Mouse (Mus musculus) stomach, embryonic 16.5 days (tissue): ENCODE data around the gene Wnt1. TPM values are rescaled to one million over a fixed set of nuclear protein-coding genes. Genes with fewer than 3 reads are reported as not detected.

Experiments used
- ATAC-seq: fragments of 200-750 bp; cut with Nextera tagmentation; 2 replicates; pipeline ENCODE4 v1.8.0; 2017; ENCODE audit warnings: moderate number of reproducible peaks, moderate TSS enrichment; ENCODE audit not compliant: insufficient read depth, low FRiP score
- H3K27ac ChIP-seq: fragments of 300-500 bp; sonication (generic); 2 replicates; pipeline ENCODE4 v1.5.1; 2014; ENCODE audit warnings: low read length
- H3K27me3 ChIP-seq: fragments of 300-500 bp; sonication (generic); 2 replicates; pipeline ENCODE4 v1.6.1; 2014; ENCODE audit warnings: low read length, control low read depth, mixed read lengths; ENCODE audit not compliant: control insufficient read depth, insufficient read depth
- H3K36me3 ChIP-seq: fragments of 300-500 bp; sonication (generic); 2 replicates; pipeline ENCODE4 v1.6.1; 2014; ENCODE audit warnings: low read length; ENCODE audit not compliant: control insufficient read depth, insufficient read depth
- H3K4me1 ChIP-seq: fragments of 300-500 bp; sonication (generic); 2 replicates; pipeline ENCODE4 v1.6.1; 2014; ENCODE audit warnings: low read length, control low read depth, mixed read lengths; ENCODE audit not compliant: control insufficient read depth, insufficient read depth
- H3K4me2 ChIP-seq: fragments of 300-500 bp; sonication (generic); 2 replicates; pipeline ENCODE4 v1.6.1; 2014; ENCODE audit warnings: low read depth, low read length, mixed read lengths
- H3K4me3 ChIP-seq: fragments of 300-500 bp; sonication (generic); replicated peaks from 2 replicates; pipeline ENCODE4 v1.5.1; 2014; ENCODE audit warnings: mild to moderate bottlenecking, low read length
- H3K9ac ChIP-seq: fragments of 300-500 bp; sonication (generic); 2 replicates; pipeline ENCODE4 v1.6.1; 2014; ENCODE audit warnings: low read length
- H3K9me3 ChIP-seq: fragments of 300-500 bp; sonication (generic); replicated peaks from 2 replicates; pipeline ENCODE4 v1.6.1; 2016; ENCODE audit warnings: low read length, control low read depth; ENCODE audit not compliant: control insufficient read depth
- WGBS: fragments of 180-500 bp; shearing (Covaris S2); extraction: QIAGEN DNeasy Blood & Tissue Kit; methylation state at CpG from one replicate; pipeline ENCODE4 v1.1.7; 2014; 5-methylcytosine and 5-hydroxymethylcytosine counted together
- polyA plus RNA-seq: library from polyadenylated mRNA; unstranded; fragments of >200 nt; fragmentation: Nextera tagmentation; extraction: Ambion mirVana; gene quantifications from 2 replicates; pipeline ENCODE4 v1.2.1, GENCODE M21; 2015

Gene Wnt1
- polyA plus RNA-seq, 1 experiment from 2014 or later, result not detected

DNA sequence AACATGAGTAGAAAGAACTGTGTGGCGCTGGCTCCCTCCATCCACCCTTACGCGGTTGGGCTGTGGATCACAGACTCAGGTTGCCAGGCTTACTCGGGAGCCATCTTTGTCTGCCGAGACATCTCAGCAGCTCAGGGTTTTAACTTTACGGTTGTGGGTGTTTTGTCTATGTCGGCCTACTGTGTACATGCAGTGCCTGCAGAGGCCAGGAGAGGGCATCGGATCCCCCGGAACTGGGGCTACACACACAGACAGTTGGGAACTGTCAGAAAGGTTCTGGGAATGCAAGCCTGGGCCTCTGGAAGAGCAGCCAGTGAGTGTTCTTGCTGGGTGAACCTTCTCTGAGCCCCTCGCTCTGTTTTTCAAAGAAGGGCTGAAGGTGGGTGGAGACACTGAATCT, 31.7 kb downstream of the Wnt1 start:
- no peak for ATAC-seq
- Histone ChIP-seq H3K27me3 (no peaks in the 10 kb centered on the region), H3K27ac (no peak overlapping the region), H3K9me3 (no peaks in the 10 kb centered on the region), H3K4me3 (no peak overlapping the region), H3K36me3 (peaks cover 21% of the 10 kb centered on the region), H3K4me2 (no peak overlapping the region), H3K9ac (no peak overlapping the region), H3K4me1 (no peaks in the 10 kb centered on the region)
- 45% methylated on average over 10 of the region's 10 CpGs for WGBS

DNA sequence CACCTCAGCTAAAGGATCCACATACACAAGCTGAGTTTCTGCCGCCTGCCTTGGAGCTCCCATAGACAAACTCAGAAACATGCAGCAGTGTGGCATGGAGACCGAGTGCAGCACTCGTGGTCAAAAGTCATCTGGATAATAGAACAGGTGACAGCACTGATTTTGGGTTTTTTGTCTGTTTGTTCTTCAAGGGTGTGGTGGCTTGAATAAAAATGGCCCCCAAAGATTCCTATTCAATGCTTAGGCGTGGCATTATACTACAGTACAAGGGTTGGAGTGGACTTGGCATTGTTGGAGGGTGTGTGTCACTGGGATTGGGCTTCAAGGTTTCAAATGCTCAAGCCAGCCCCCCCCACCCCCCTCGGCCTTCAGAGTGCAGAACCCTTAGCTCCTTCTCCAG, 32.5 kb downstream of the Wnt1 start:
- Histone ChIP-seq H3K4me2 (no peak overlapping the region), H3K36me3 (peaks cover 21% of the 10 kb centered on the region), H3K27ac (no peak overlapping the region), H3K4me1 (no peaks in the 10 kb centered on the region), H3K9ac (no peak overlapping the region), H3K4me3 (no peak overlapping the region), H3K27me3 (no peaks in the 10 kb centered on the region), H3K9me3 (no peaks in the 10 kb centered on the region)
- 82% methylated on average over 5 of the region's 5 CpGs for WGBS
- no peak for ATAC-seq

DNA sequence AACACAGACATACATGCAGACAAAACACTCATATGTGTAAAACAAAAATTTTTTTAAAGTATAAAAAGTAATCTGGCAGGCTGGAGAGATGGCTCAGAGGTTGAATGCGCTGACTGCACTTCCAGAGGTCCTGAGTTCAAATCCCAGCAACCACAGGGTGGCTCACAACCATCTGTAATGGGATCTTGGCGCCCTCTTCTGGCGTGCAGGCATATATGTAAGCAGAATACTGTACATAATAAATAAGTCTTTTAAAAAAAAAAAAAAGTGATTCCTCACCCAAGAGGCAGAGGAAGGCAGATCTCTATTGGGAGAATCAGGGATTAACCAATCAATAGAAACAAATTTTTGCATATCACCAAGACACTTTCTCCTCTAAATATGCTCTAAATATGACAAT, 33.8 kb downstream of the Wnt1 start:
- H3K4me1 ChIP-seq, result no peaks in the 10 kb centered on the region; the same call in 1 of the 2 replicates
- H3K27me3 ChIP-seq, result no peaks in the 10 kb centered on the region
- H3K36me3 ChIP-seq, result peaks cover 21% of the 10 kb centered on the region
- H3K4me3 ChIP-seq, result no peak overlapping the region
- H3K9me3 ChIP-seq, result no peaks in the 10 kb centered on the region
- no peak for ATAC-seq
- no peak overlapping the region for H3K27ac ChIP-seq
- 59% methylated on average over 3 of the region's 3 CpGs for WGBS
- H3K4me2 ChIP-seq, result no peak overlapping the region
- no peak overlapping the region for H3K9ac ChIP-seq

DNA sequence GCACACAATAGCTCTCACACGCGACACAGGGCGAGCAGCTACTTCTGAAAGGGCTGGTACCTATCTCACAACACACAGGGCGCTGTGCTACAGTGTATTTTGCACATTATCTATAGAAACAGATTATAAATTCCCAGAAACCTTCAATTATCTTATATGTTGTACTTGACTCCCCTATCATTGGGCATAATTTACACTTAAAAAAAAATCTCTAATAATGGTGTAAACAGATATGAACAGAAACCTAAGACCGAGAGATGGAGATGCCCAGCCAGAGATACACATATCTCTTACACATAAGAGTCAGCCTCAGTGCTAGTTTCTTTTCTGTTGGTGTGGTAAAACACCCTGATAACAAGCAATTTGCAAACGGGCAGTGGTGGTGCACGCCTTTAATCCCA, 38.0 kb downstream of the Wnt1 start:
- H3K27ac ChIP-seq, result no peak overlapping the region
- ATAC-seq, result no peak
- WGBS, result 88% methylated on average over 7 of the region's 7 CpGs
- H3K27me3 ChIP-seq, result no peaks in the 10 kb centered on the region
- no peak overlapping the region for H3K9ac ChIP-seq
- no peak overlapping the region for H3K4me3 ChIP-seq
- H3K9me3 ChIP-seq, result no peaks in the 10 kb centered on the region
- no peak overlapping the region for H3K4me2 ChIP-seq
- H3K4me1 ChIP-seq, result peaks cover 10% of the 10 kb centered on the region
- peaks cover 13% of the 10 kb centered on the region for H3K36me3 ChIP-seq

DNA sequence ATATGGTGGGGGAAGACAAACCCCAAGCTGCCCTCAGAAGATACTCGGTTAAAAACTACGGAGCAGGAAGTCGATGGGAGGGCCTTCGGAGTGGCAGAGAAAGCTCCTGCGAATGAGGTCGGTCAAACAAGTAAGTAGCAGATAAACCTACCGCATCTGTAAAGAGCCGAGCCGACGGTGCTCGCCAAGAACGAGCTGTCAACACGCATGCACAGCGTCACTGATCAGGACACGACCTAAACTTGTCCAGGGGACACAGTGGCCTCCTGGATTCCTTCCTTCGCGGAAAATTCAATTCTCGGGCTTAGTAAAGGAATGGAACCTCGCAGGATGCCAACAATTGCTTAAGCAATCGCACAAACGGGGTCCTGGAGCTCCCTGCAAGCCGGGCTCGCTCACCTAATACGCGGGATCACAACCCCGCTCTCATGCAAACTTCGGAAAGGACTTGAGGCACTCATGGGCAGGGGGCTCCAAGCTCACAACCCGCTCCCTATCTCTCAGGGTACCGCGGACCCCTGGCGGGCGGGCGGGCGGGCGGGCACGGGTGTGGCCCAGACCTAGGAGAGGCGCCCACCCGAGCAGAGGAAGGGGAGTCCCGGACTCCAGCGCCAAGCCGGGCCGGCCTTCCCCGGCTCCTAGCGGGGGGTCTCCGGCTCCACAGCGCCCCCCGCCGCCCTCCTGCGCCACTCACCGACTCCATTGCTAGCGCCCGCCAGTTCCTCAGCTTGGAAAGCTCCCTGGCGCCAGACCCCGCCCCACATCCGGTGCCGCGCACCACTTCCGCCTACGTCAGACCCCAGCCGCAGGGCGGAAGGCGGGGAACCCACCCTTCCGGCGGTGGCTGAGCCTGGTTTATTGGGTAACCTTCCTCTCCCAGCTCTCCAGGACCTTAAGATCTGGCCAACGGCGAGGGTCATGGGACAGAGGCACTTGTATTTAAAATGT, 41.4 kb downstream of the Wnt1 start, which contains the start of gene Prkag1:
Gene Prkag1, minus strand, starts transcription at position 786 of the 948 bp plus-strand sequence.
- Histone ChIP-seq H3K9me3 (no peaks in the 10 kb centered on the region), H3K4me1 (peaks cover 10% of the 10 kb centered on the region), H3K27ac (peak within 1 kb of the TSS; percentile 94), H3K4me3 (peak within 1 kb of the TSS; percentile 76), H3K9ac (peak within 1 kb of the TSS; percentile 96), H3K36me3 (peaks cover 20% of the 10 kb centered on the region), H3K4me2 (peak within 1 kb of the TSS; percentile 73), H3K27me3 (no peaks in the 10 kb centered on the region)
- under 1% methylated on average over 64 of the region's 66 CpGs for WGBS
- ATAC-seq, result peak; percentile 96

DNA sequence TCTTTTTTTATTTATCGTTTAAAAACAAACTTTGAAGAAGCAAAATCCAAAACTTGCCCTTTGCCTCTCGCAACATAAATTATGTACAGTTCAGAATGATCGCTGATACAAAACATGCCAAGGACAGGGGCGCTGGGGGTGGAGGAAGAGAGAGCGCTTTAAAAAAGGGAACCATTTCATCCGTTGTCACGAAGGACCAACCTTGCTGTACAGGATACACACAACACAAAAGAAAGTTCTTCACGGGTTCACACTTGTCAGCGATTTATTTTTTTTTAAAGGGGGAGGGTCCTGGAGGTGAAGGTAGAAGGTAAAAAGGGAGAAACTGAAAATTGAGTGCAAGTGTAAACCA, 42.0 kb downstream of the Wnt1 start:
- peaks cover 10% of the 10 kb centered on the region for H3K4me1 ChIP-seq
- H3K9ac ChIP-seq, result peak overlapping the region; percentile 66
- H3K4me3 ChIP-seq, result peak overlapping the region; percentile 76
- peak overlapping the region; percentile 94 for H3K27ac ChIP-seq
- H3K27me3 ChIP-seq, result no peaks in the 10 kb centered on the region
- peaks cover 22% of the 10 kb centered on the region for H3K36me3 ChIP-seq
- H3K9me3 ChIP-seq, result no peaks in the 10 kb centered on the region
- no peak for ATAC-seq
- WGBS, result 14% methylated on average over 9 of the region's 9 CpGs
- H3K4me2 ChIP-seq, result peak overlapping the region; percentile 73

DNA sequence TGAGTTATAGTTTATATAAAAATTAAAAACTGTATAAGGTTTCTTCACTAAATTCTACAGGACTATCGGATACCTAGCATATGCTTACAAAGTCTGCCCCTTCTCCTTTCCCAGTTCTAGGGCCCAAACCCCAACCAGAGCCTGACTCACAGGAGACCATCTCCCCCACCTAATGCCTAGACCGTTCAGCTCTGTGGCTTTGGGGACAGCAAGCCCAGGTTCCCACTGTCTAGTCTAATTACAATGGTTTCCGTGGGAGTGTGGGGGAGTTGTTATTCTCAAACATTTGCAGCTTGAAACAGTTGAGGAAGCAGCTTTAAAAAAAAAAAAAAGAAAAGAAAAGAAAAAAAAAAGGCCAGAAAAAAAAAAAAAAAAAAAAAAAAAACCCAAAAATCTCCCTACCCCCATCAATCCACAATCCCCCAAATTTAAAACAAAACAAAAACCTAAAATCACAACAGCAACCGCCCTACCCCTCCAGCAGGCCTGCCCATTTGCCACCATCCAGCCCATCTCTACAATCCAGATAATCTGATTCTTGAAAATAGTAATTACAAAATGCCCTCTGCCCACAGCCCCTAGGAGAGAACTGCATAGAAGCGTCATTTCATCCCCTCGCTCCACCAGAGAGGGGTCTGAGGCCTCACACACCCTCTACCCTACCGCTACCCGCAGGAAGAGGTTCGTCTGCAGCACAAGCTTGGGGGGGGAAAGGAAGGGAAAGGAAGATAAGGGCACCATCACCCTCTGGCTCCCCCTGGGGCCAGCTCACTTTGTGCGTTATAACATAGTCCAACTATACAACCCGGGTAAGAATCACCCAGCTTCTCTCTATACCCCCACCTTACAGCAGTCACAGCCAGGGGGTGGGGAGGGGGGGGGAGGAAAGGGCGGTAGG, 42.8 kb downstream of the Wnt1 start:
- Histone ChIP-seq H3K36me3 (peaks cover 28% of the 10 kb centered on the region), H3K27ac (peak overlapping the region; percentile 94), H3K9ac (peak overlapping the region; percentile 66; the same call in 1 of the 2 replicates), H3K27me3 (no peaks in the 10 kb centered on the region), H3K9me3 (no peaks in the 10 kb centered on the region), H3K4me3 (no peak overlapping the region), H3K4me2 (peak overlapping the region; percentile 73), H3K4me1 (peaks cover 10% of the 10 kb centered on the region)
- WGBS, result 48% methylated on average over 12 of the region's 12 CpGs
- ATAC-seq, result no peak

DNA sequence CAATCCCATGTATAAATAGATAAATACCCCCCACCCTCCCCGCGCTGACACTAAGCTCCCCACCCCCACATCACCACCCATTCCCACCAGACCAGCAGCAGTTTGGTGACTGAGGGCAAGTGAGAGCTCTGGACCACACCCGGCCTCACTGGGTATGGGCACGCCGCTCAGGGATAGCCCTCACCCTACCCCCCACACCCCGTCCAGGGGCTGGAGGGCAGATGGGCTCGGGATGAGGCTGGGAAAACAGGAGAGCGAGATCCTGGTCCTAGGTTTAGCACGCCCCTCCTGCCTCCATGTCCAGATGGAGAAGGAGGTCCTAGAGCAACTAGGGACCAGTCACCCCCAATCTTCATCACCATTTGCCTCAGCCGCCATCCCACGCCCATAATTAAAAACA, 43.6 kb downstream of the Wnt1 start:
- H3K9me3 ChIP-seq, result no peaks in the 10 kb centered on the region
- ATAC-seq, result no peak
- WGBS, result 85% methylated on average over 11 of the region's 11 CpGs
- no peak overlapping the region for H3K4me2 ChIP-seq
- peaks cover 35% of the 10 kb centered on the region for H3K36me3 ChIP-seq
- H3K4me1 ChIP-seq, result peaks cover 10% of the 10 kb centered on the region
- no peaks in the 10 kb centered on the region for H3K27me3 ChIP-seq
- H3K27ac ChIP-seq, result no peak overlapping the region
- H3K9ac ChIP-seq, result no peak overlapping the region
- no peak overlapping the region for H3K4me3 ChIP-seq

DNA sequence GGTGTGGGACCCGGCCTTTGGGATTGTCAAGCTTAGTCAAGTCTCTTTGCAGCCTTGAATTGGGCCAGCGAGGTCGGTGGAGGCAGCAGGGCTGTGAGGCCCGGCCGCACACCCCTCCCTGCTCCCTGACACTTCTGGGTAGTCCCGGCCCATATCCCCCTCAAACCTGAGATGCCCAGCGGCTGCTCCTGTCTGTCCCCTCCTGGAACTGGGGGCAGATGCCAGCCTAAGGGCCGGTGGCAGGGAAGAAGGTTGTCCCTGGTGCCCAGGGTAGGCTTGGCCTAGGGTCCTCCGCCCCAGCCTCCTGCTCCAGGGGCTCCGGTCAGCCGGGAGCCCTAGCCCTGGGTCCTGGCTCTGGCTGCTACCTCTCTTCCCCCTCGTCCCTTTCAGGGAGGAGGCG, 44.4 kb downstream of the Wnt1 start:
- Histone ChIP-seq H3K9me3 (no peaks in the 10 kb centered on the region), H3K27me3 (no peaks in the 10 kb centered on the region), H3K4me3 (no peak overlapping the region), H3K4me1 (peaks cover 10% of the 10 kb centered on the region), H3K4me2 (no peak overlapping the region), H3K36me3 (peaks cover 40% of the 10 kb centered on the region), H3K9ac (no peak overlapping the region), H3K27ac (no peak overlapping the region)
- 87% methylated on average over 13 of the region's 13 CpGs for WGBS
- ATAC-seq, result no peak
